Mouse (Mus musculus): ENCODE measurements around the gene Vps45.
"Not testable (repeated sequence)": the region's sequence is repeated elsewhere in the genome, so short reads cannot be mapped to it uniquely, and the experiment has no call there.

Vps45 gene

DNA sequence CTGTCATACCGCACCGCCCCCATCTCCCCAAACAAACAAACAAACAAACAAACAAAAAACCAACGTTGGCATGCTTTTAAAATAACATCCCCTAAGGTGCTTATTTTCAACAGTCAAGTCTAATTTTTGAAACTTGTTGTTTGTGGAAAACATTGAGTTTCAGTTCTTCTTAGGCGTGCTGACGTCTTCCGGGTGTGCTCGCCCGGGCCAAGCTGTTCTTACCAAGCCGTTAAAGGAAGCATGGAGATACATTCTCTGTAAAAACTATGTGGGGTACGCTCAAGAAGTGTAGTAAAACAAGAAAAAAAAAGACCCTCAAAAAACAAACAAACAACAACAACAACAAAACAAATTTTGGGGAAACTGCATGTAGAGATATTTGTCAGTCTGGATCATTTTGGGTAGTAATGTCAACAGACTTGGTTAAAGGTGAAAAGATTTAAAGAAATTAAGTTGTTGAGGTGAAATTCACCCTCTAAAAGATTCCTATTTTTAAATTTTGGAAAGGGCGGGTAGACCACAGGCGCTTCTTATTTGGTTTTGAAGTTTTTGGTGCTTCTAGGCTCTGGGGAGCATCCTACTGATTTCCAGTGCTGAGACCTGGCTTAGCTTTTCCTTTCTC is 85.9 kb downstream of the Vps45 start:
- DNase-seq (ENCODE audit: low spot score in 2 of 2): no peak

DNA sequence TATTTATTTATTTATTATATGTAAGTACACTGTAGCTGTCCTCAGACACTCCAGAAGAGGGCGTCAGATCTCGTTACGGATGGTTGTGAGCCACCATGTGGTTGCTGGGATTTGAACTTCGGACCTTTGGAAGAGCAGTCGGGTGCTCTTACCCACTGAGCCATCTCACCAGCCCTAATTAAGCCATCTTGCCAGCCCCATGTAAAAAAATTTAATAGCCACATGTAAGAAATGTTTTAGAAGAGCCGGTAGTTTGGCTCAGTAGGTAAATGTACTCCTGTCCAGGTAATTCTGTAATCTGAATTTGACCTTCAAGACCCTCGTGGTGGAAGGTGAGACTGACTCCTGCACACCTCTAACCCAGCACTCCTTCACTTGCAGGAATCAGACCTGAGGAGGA is 87.6 kb downstream of the Vps45 start:
- DNase-seq (ENCODE audit: low spot score in 2 of 2): not testable (repeated sequence)

DNA sequence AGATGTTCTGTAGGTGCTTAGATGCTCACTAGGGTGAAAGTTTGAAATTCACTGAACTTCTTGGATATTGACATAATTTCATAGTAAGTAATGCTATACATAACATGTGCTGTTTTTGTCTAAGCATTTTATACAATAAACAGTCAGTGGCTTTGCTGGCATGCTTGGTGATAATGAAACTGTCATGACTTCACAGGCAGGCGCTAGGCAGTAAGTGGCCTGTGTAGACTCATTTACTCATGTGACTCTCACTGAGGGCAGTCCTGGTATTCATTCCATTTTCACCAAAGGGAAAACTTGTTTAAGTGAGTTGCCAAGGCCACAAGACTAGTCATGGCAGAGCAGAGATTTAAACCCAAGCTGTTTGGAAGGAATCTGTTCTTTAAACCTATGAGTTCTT is 89.0 kb downstream of the Vps45 start:
- no peak for DNase-seq (ENCODE audit: low spot score in 2 of 2)

DNA sequence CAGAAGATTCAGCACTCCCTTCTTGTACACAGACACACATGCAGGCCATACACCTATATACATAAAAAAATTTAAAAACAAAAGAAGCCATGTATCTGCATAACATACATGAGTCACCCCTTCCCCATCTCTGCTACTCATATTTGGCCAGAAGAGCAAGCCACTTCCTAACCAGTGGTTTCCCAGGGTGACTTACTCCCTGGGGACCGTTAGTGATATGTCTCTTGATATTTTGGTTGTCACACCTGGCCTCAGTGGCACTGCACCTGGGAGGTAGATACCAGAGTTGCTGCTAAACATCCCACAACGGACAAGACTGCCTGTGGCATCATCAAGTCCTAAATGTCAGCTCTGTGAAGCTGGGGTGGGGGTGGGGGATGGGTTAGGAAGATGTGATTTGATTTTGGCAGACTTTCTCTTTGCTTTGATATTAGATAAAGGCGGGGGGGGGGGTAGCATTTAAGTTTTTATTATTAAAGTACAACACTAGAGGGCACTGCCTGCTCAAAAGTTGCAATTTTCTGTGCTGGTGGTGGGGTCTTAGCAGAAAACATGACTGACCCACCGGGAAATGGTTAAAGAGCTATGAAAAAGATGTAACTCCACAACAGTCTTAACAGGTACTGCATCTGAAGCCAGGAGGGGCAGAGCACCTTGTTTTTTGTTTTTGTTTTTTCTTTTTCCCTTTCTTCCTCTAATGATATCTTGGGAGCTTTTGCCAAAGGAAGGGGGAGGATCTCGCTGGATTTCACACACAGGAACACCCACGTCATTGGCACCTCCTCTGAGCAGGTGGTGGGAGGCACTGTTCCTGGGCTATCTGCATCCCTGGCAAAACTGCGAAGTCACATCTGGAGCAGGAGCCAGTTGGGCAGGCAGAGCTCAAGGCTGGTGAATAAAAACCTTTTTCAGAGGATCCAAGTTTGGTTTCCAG is 92.5 kb downstream of the Vps45 start:
- peak; percentile 54 to 77 for DNase-seq (ENCODE audit: low spot score in 2 of 2)

DNA sequence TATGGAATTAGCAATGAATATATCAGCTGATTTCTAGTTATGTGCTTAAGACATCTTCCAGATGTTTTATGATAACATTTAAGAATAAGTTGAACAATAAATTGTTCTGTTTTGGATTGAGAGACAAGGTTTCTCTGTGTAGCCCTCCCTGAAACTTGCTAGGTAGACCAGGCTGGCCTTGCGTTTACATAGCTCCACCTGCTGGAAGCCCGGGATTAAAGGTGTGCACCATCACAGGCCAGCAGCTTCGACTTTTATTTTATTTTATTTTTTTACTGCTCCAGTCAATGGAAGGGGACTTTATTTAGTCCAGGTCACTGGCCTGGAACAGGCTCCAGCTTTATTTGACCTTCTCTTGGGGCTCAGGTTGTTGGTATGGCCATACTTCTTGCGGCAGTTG is 94.6 kb downstream of the Vps45 start:
- DNase-seq (ENCODE audit: low spot score in 2 of 2): no peak

DNA sequence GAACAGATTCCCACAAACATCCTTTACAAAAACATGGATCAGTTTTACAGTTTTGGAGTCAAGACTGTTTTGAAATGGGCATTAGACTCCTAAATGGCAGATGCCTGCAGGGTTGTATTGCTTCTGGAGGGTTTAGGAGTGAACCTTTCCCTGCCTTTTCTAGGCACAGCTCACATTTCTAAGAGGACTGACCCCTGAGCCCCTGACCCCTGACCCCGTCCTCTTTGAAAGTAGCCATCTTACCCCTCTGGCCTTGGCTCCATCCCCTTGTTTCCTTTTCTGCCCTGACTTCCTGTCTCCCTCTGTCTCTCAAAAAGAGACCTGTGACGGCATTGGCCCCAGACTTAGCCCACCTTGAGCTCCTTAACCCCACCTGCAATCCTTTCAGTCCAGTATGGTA is 95.0 kb downstream of the Vps45 start:
- no peak for DNase-seq (ENCODE audit: low spot score in 2 of 2)

GRCm38 (mm10) chr3:95962182-95962581 is 96.1 kb downstream of the Vps45 start:
- not testable (repeated sequence) for DNase-seq (ENCODE audit: low spot score in 2 of 2)

- no peak for DNase-seq (ENCODE audit: low spot score in 2 of 2)
Measured at GRCm38 (mm10) chr3:95959807-95960206, 98.5 kb downstream of the Vps45 start.

DNA sequence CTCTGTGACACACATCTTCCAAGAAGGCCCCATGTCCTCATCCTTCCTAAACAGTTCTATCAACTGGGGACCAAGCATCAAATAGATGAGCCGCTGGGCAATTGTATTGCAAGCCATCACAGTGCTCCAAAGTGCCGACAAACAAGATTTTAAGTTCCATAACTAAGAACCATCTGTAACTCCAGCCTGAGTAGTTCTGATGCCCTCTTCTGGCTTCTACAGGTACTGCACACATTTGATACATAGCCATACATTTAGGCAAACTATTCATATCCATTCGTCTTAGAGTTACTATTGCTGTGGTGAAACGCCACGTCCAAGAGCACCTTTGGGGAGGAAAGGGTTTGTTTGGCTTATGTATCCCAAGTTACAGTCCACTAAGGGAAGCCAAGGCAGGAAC is 99.2 kb downstream of the Vps45 start:
- no peak for DNase-seq (ENCODE audit: low spot score in 2 of 2)

DNA sequence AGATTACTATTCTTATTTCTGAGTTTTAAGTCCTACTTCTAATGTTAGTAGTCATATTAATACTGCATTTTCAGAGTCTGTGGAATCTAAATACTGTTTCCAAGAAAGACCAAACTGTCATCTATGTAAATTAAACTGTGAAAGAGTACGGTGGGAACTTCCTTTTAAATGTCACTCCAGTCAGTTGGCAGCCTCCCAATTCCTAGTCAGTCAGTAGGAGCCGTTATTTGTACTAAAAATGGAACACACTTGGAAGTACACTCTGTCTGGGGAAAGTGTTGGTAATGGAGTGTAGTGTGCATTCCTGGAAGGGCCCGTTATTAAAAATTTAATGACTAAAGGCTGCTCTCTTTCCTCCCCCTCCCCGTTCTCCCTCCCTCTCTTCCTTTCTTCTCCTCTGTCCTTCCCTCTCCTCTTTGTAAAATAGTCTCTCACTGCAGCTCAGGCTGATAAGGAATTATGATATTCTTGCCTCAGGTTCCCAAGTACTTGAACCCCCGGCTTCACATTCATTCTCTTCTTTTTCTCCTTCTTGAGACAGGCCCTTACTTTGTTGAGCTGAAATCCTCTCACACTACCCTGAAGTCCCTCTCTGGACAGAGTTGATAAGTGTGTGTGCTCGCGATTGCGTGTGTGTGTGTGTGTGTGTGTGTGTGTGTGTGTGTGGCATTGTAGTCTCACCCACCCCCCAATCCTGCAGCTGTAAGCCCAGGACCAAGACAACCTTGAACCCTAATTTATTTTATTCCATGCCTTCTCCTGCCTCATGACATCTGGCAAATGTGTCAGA is 100.7 kb downstream of the Vps45 start:
- DNase-seq (ENCODE audit: low spot score in 2 of 2): peak in 1 of 2 experiments; percentile 20

- DNase-seq (ENCODE audit: low spot score in 2 of 2): no peak
Measured at GRCm38 (mm10) chr3:95955318-95955717, 102.9 kb downstream of the Vps45 start.

- not testable (repeated sequence) for DNase-seq (ENCODE audit: low spot score in 2 of 2)
Measured at GRCm38 (mm10) chr3:95954648-95955173, 103.6 kb downstream of the Vps45 start.

DNA sequence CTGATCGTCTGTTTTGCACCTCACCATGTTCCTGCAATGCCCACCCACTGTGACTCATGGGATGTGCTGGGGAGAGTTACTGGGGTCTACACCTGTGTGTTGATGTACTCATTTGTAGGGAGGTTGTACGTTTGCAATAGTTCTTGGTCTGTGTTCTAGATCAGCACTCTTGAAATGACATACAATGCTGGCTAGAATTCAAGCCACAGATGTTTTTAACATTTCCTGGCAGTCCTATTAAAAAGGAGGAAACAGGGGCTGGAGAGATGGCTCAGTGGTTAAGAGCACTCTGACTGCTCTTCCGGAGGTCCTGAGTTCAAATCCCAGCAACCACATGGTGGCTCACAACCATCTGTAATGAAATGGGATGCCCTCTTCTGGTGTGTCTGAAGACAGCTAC is 104.7 kb downstream of the Vps45 start:
- DNase-seq (ENCODE audit: low spot score in 2 of 2): no peak

DNA sequence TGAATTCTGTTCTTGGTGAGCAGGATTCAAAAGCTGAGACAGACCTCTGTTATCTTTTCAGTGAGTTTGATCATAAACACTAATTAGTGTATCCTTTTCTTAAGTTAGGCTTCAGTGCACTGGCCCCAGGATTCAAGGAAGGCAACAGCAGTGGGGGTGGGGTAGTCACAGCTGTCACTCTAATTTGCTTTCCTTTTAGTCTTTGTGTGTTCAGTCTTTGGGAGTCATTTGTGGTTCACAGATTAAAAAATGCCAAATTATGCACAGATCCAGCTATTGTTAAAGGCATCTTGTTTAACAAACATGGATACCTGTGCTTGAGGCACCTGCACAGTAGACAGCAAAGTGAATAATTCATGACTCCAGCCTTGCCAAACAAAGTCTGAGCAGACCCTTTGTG is 105.2 kb downstream of the Vps45 start:
- no peak for DNase-seq (ENCODE audit: low spot score in 2 of 2)

DNA sequence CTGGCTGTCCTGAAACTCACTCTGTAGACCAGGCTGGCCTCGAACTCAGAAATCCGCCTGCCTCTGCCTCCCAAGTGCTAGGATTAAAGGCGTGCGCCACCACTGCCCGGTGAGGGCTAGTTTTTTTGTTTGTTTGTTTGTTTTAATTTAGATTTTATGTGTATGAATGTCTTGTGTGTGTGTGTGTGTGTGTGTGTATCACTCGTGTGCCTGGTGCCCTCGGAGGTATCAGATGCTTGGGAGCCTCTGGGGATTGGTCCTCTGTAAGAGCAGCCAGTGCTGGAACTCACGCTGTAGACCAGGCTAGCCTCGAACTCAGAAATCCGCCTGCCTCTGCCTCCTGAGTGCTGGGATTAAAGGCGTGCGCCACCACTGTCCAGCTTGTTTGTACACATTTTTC is 106.7 kb downstream of the Vps45 start:
- not testable (repeated sequence) for DNase-seq (ENCODE audit: low spot score in 2 of 2)

- peak; percentile 86 to 88 for DNase-seq (ENCODE audit: low spot score in 2 of 2)
Measured at GRCm38 (mm10) chr3:95950763-95951551, 107.3 kb downstream of the Vps45 start.
